Mouse (Mus musculus): ENCODE data around the gene H2-Eb2. TPM values are rescaled to one million over a fixed set of nuclear protein-coding genes. Genes with fewer than 3 reads are reported as not detected.

H2-Eb2 gene
- 0.03 and 0.08 TPM in 2 replicates for polyA plus RNA-seq (2012; rRNA removed)

GRCm38 (mm10) chr17:34325436-34325835 lies at the start of gene H2-Eb2:
Gene H2-Eb2, plus strand, starts transcription at chr17:34325665.

GRCm38 (mm10) chr17:34287648-34288047 lies 37.8 kb upstream of the H2-Eb2 start, which contains the start of gene H2-Aa:
Gene H2-Aa, minus strand, starts transcription at chr17:34287823.

GRCm38 (mm10) chr17:34305380-34306030 lies 20.0 kb upstream of the H2-Eb2 start, which contains the start of gene H2-Eb1:
Gene H2-Eb1, plus strand, starts transcription at chr17:34305867.

GRCm38 (mm10) chr17:34354539-34354938 lies 29.1 kb downstream of the H2-Eb2 start, which contains the start of gene Btnl2:
Gene Btnl2, plus strand, starts transcription at chr17:34354822.

GRCm38 (mm10) chr17:34376847-34377246 lies 51.4 kb downstream of the H2-Eb2 start, which contains the start of gene Btnl1:
Gene Btnl1, plus strand, starts transcription at chr17:34377132.

Other genes with a start within 250 kb of the H2-Eb2 start
- gene H2-Oa, start 233.3 kb upstream of the H2-Eb2 start, polyA plus RNA-seq (2012; rRNA removed): 4.3 and 5.2 TPM in 2 replicates
- 27.4 and 34.5 TPM in 2 replicates for gene H2-DMa, start 206.1 kb upstream of the H2-Eb2 start, polyA plus RNA-seq (2012; rRNA removed)
- 98.9 and 139 TPM in 2 replicates for gene Brd2, start 203.0 kb upstream of the H2-Eb2 start, polyA plus RNA-seq (2012; rRNA removed)
- gene H2-DMb2, start 182.4 kb upstream of the H2-Eb2 start, polyA plus RNA-seq (2012; rRNA removed): 4.9 and 5.2 TPM in 2 replicates
- 37.1 and 46.2 TPM in 2 replicates for gene H2-DMb1, start 172.6 kb upstream of the H2-Eb2 start, polyA plus RNA-seq (2012; rRNA removed)
- 31.1 and 34.5 TPM in 2 replicates for gene Tap1, start 138.1 kb upstream of the H2-Eb2 start, polyA plus RNA-seq (2012; rRNA removed)
- gene Psmb9, start 137.9 kb upstream of the H2-Eb2 start, polyA plus RNA-seq (2012; rRNA removed): 33.5 and 45.8 TPM in 2 replicates
- gene Psmb8, start 127.9 kb upstream of the H2-Eb2 start, polyA plus RNA-seq (2012; rRNA removed): 53.0 and 66.5 TPM in 2 replicates
- 45.6 and 51.9 TPM in 2 replicates for gene Tap2, start 122.1 kb upstream of the H2-Eb2 start, polyA plus RNA-seq (2012; rRNA removed)
- gene H2-Ob, start 86.8 kb upstream of the H2-Eb2 start, polyA plus RNA-seq (2012; rRNA removed): 4.7 and 5.5 TPM in 2 replicates
- 1,005 and 1,153 TPM in 2 replicates for gene H2-Ab1, start 68.0 kb upstream of the H2-Eb2 start, polyA plus RNA-seq (2012; rRNA removed)
- 215 and 235 TPM in 2 replicates for gene H2-Aa, start 37.8 kb upstream of the H2-Eb2 start, polyA plus RNA-seq (2012; rRNA removed)
- gene H2-Eb1, start 19.8 kb upstream of the H2-Eb2 start, polyA plus RNA-seq (2012; rRNA removed): 122 and 123 TPM in 2 replicates
- 0.79 and 1.3 TPM in 2 replicates for gene Btnl2, start 29.2 kb downstream of the H2-Eb2 start, polyA plus RNA-seq (2012; rRNA removed)
- 0.08 and 0.22 TPM in 2 replicates for gene Btnl1, start 51.5 kb downstream of the H2-Eb2 start, polyA plus RNA-seq (2012; rRNA removed)
- 0.84 and 0.85 TPM in 2 replicates for gene BC051142, start 73.2 kb downstream of the H2-Eb2 start, polyA plus RNA-seq (2012; rRNA removed)
- gene Btnl4, start 151.7 kb downstream of the H2-Eb2 start, polyA plus RNA-seq (2012; rRNA removed): not detected in 2 replicates
- not detected in 2 replicates for gene Btnl6, start 191.7 kb downstream of the H2-Eb2 start, polyA plus RNA-seq (2012; rRNA removed)
- 26.5 and 37.1 TPM in 2 replicates for gene Notch4, start 238.6 kb downstream of the H2-Eb2 start, polyA plus RNA-seq (2012; rRNA removed)